Mouse (Mus musculus): Measurements from ENCODE around the gene Uck2. TPM values are rescaled to one million over a fixed set of nuclear protein-coding genes. Genes with fewer than 3 reads are reported as not detected.
A peak's percentile ranks its signal among the peaks of the same experiment; 100 is the strongest.

Gene Uck2
- polyA plus RNA-seq, 1 experiment: 255 TPM

DNA sequence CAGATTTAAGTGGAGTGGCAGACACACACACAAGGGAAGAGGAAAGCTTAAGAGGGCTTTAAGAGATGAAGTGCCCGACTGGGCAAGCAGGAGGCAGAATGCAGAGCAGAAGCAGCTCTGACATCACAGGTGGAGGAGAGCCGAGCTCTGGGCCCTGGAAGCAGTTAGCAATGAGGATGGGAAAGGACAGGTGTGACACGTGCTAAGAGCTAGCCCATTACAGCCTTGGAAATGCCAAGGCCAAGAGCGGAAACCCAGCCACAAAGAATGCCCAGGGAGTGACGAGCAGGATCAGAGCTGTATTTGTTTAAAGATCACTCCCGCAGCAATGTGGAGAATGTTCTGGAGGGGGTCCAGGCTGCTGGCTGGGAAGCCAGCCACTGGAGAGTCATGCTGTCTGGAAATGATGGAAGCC, 15.3 kb downstream of the Uck2 start:
- H3K4me3 ChIP-seq (ENCODE audit: low read depth, low read length): peak overlapping the region; percentile 4; the same call in 1 of the 2 replicates
- peak overlapping the region; percentile 17; the same call in 1 of the 2 replicates for H3K9ac ChIP-seq (ENCODE audit: low read depth, poor library complexity, severe bottlenecking)
- no peaks in the 10 kb centered on the region for H3K36me3 ChIP-seq (ENCODE audit: control insufficient read depth, insufficient read depth, low read length, poor library complexity, severe bottlenecking)
- peak overlapping the region; percentile 15 for H3K27ac ChIP-seq (ENCODE audit: insufficient read depth, low read length)
- peaks cover 20% of the 10 kb centered on the region for H3K4me1 ChIP-seq (ENCODE audit: control insufficient read depth, insufficient read depth, low read length)
- H3K9me3 ChIP-seq (replicated peaks; ENCODE audit: control insufficient read depth, insufficient read depth, low read length, poor library complexity, severe bottlenecking): no peaks in the 10 kb centered on the region
- no peaks in the 10 kb centered on the region for H3K27me3 ChIP-seq (ENCODE audit: control insufficient read depth, insufficient read depth, low read length, poor library complexity, severe bottlenecking)
- TF ChIP-seq POLR2A (IDR thresholded peaks at IDR 0.05; ENCODE audit: insufficient read depth, low read length) (no peak), EP300 (IDR thresholded peaks at IDR 0.05; ENCODE audit: insufficient read depth, low read depth, low read length) (no peak), CTCF (IDR thresholded peaks at IDR 0.05; ENCODE audit: low read depth, low read length) (no peak)

- Histone ChIP-seq H3K4me1 (ENCODE audit: control insufficient read depth, insufficient read depth, low read length) (peaks cover 19% of the 10 kb centered on the region), H3K9me3 (replicated peaks; ENCODE audit: control insufficient read depth, insufficient read depth, low read length, poor library complexity, severe bottlenecking) (no peaks in the 10 kb centered on the region), H3K9ac (ENCODE audit: low read depth, poor library complexity, severe bottlenecking) (peak overlapping the region; percentile 17), H3K36me3 (ENCODE audit: control insufficient read depth, insufficient read depth, low read length, poor library complexity, severe bottlenecking) (no peaks in the 10 kb centered on the region), H3K4me3 (ENCODE audit: low read depth, low read length) (peak overlapping the region; percentile 15; the same call in 1 of the 2 replicates), H3K27me3 (ENCODE audit: control insufficient read depth, insufficient read depth, low read length, poor library complexity, severe bottlenecking) (no peaks in the 10 kb centered on the region), H3K27ac (ENCODE audit: insufficient read depth, low read length) (peak overlapping the region; percentile 49)
- TF ChIP-seq CTCF (IDR thresholded peaks at IDR 0.05; ENCODE audit: low read depth, low read length) (no peak), POLR2A (IDR thresholded peaks at IDR 0.05; ENCODE audit: insufficient read depth, low read length) (no peak)
These were observed 15.7 kb downstream of the Uck2 start for GRCm38 (mm10) chr1:167269350-167269811.

DNA sequence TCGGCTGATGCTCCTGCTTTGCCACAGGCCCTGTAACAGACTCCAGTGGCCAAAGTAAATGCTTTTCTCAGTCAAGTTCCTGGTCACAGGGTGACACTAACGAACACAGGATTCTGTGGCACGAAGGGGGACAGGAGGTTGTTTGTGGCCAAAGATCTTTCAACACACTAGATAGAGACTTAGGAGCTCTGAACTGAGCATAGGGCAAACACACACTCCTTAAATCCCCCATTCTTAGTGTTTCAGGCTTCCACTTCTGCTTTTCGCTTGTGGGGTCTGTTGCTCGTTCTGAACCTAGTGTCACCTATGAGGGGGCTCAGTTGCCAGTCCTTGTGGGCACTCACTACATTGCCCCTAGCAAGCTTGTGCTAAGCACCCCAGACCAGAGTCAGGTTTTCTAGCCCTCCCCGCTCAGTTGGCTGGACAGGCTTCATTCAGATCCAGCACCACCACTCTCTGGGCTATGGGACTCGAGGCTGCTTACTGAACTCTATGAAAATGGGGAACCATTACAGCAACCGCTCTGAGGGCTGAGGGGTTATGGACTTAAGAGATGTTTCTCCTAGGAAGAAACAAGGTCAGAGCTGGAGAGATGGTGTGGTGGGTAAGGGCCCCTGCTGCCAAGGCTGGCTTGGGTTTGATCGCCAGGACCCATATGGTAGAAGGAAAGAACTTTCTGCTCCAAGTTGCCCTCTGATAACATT, 16.6 kb downstream of the Uck2 start:
- peak overlapping the region; percentile 49 for H3K27ac ChIP-seq (ENCODE audit: insufficient read depth, low read length)
- no peak overlapping the region for H3K4me3 ChIP-seq (ENCODE audit: low read depth, low read length)
- peaks cover 15% of the 10 kb centered on the region for H3K4me1 ChIP-seq (ENCODE audit: control insufficient read depth, insufficient read depth, low read length)
- peak overlapping the region; percentile 17 for H3K9ac ChIP-seq (ENCODE audit: low read depth, poor library complexity, severe bottlenecking)
- no peaks in the 10 kb centered on the region for H3K36me3 ChIP-seq (ENCODE audit: control insufficient read depth, insufficient read depth, low read length, poor library complexity, severe bottlenecking)
- no peaks in the 10 kb centered on the region for H3K27me3 ChIP-seq (ENCODE audit: control insufficient read depth, insufficient read depth, low read length, poor library complexity, severe bottlenecking)
- TF ChIP-seq CTCF (IDR thresholded peaks at IDR 0.05; ENCODE audit: low read depth, low read length) (no peak), EP300 (IDR thresholded peaks at IDR 0.05; ENCODE audit: insufficient read depth, low read depth, low read length) (no peak), POLR2A (IDR thresholded peaks at IDR 0.05; ENCODE audit: insufficient read depth, low read length) (no peak)
- H3K9me3 ChIP-seq (replicated peaks; ENCODE audit: control insufficient read depth, insufficient read depth, low read length, poor library complexity, severe bottlenecking): no peaks in the 10 kb centered on the region

- H3K4me3 ChIP-seq (ENCODE audit: low read depth, low read length): no peak overlapping the region
- no peak overlapping the region for H3K27ac ChIP-seq (ENCODE audit: insufficient read depth, low read length)
- no peaks in the 10 kb centered on the region for H3K9me3 ChIP-seq (replicated peaks; ENCODE audit: control insufficient read depth, insufficient read depth, low read length, poor library complexity, severe bottlenecking)
- TF ChIP-seq CTCF (IDR thresholded peaks at IDR 0.05; ENCODE audit: low read depth, low read length) (no peak), EP300 (IDR thresholded peaks at IDR 0.05; ENCODE audit: insufficient read depth, low read depth, low read length) (no peak), POLR2A (IDR thresholded peaks at IDR 0.05; ENCODE audit: insufficient read depth, low read length) (no peak)
- H3K9ac ChIP-seq (ENCODE audit: low read depth, poor library complexity, severe bottlenecking): no peak overlapping the region
- peaks cover 17% of the 10 kb centered on the region for H3K4me1 ChIP-seq (ENCODE audit: control insufficient read depth, insufficient read depth, low read length)
- H3K36me3 ChIP-seq (ENCODE audit: control insufficient read depth, insufficient read depth, low read length, poor library complexity, severe bottlenecking): no peaks in the 10 kb centered on the region
- no peaks in the 10 kb centered on the region for H3K27me3 ChIP-seq (ENCODE audit: control insufficient read depth, insufficient read depth, low read length, poor library complexity, severe bottlenecking)
These were observed 18.4 kb downstream of the Uck2 start for GRCm38 (mm10) chr1:167266720-167267119.

DNA sequence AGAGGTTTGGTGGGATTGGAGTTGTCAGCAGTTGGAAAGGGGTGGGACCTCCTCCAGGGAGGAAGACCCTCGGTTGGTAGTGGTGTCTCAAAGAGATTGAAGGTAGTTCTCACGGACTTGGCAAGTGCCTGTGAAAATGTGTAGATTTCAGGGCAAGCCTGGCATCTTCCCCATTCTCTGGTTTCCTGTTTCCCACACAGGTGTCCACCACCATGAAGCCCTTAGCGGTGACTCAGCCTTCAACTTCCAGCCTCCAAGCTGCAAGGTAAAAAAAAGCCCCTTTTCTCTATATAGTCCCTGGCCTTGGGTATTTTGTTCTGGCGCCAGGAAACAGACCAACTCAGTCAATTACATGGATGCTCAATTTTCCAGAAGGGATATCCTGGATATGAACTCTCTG, 19.8 kb downstream of the Uck2 start:
- Histone ChIP-seq H3K27me3 (ENCODE audit: control insufficient read depth, insufficient read depth, low read length, poor library complexity, severe bottlenecking) (no peaks in the 10 kb centered on the region), H3K9ac (ENCODE audit: low read depth, poor library complexity, severe bottlenecking) (no peak overlapping the region), H3K36me3 (ENCODE audit: control insufficient read depth, insufficient read depth, low read length, poor library complexity, severe bottlenecking) (no peaks in the 10 kb centered on the region), H3K9me3 (replicated peaks; ENCODE audit: control insufficient read depth, insufficient read depth, low read length, poor library complexity, severe bottlenecking) (no peaks in the 10 kb centered on the region), H3K27ac (ENCODE audit: insufficient read depth, low read length) (no peak overlapping the region), H3K4me1 (ENCODE audit: control insufficient read depth, insufficient read depth, low read length) (peaks cover 17% of the 10 kb centered on the region), H3K4me3 (ENCODE audit: low read depth, low read length) (no peak overlapping the region)
- TF ChIP-seq CTCF (IDR thresholded peaks at IDR 0.05; ENCODE audit: low read depth, low read length) (no peak), EP300 (IDR thresholded peaks at IDR 0.05; ENCODE audit: insufficient read depth, low read depth, low read length) (no peak), POLR2A (IDR thresholded peaks at IDR 0.05; ENCODE audit: insufficient read depth, low read length) (no peak)

- Histone ChIP-seq H3K4me3 (ENCODE audit: low read depth, low read length) (no peak overlapping the region), H3K27ac (ENCODE audit: insufficient read depth, low read length) (no peak overlapping the region), H3K36me3 (ENCODE audit: control insufficient read depth, insufficient read depth, low read length, poor library complexity, severe bottlenecking) (no peaks in the 10 kb centered on the region), H3K27me3 (ENCODE audit: control insufficient read depth, insufficient read depth, low read length, poor library complexity, severe bottlenecking) (no peaks in the 10 kb centered on the region), H3K9ac (ENCODE audit: low read depth, poor library complexity, severe bottlenecking) (no peak overlapping the region), H3K4me1 (ENCODE audit: control insufficient read depth, insufficient read depth, low read length) (peaks cover 6% of the 10 kb centered on the region), H3K9me3 (replicated peaks; ENCODE audit: control insufficient read depth, insufficient read depth, low read length, poor library complexity, severe bottlenecking) (no peaks in the 10 kb centered on the region)
- TF ChIP-seq EP300 (IDR thresholded peaks at IDR 0.05; ENCODE audit: insufficient read depth, low read depth, low read length) (no peak), POLR2A (IDR thresholded peaks at IDR 0.05; ENCODE audit: insufficient read depth, low read length) (no peak), CTCF (IDR thresholded peaks at IDR 0.05; ENCODE audit: low read depth, low read length) (no peak)
These were observed 22.6 kb downstream of the Uck2 start for GRCm38 (mm10) chr1:167262489-167263041.
